Mouse (Mus musculus) liver, adult 2 months (tissue): ENCODE measurements around the gene Zfp704.

Source experiments
- CTCF ChIP-seq: fragments of 200-500 bp; IDR thresholded peaks from 2 replicates; pipeline ENCODE4 v1.5.1; 2011; ENCODE audit warnings: low read depth, low read length, control low read depth
- POLR2A ChIP-seq: fragments of 200-500 bp; IDR thresholded peaks from 2 replicates; pipeline ENCODE4 v1.6.1; 2011; ENCODE audit warnings: low read length, control low read depth; ENCODE audit not compliant: insufficient read depth; ENCODE audit errors: extremely low read depth

GRCm38 (mm10) chr3:9633036-9634005, 23.4 kb upstream of the Zfp704 start:
- TF ChIP-seq POLR2A, result no peak
- TF ChIP-seq CTCF, result no peak
